Comparison of ENCODE assay signal across 11 mouse cellular contexts in genomic region chr16:19146290-19146983, GRCm38 (mm10).
DNase-seq lines count a peak whose midpoint lies in the region; ATAC-seq and TF ChIP-seq lines count a peak whose summit lies in the region.
"Had no signal": no experiment of that assay in that cellular context is flagged by ENCODE, and none has a peak within 500 bp of the region (broad histone marks: within the 10 kb centered on the region; RNA-seq: fewer than 3 reads in every experiment).

No protein-coding gene starts in this region.

- 0 out of 2 replicates have a peak, but pooled peaks have one; percentile 28 for TF ChIP-seq CTCF in lung, embryonic 14.5 days (IDR thresholded peaks at IDR 0.05; ENCODE audit: low read depth)
- TF ChIP-seq CTCF in bone marrow, adult 2 months (IDR thresholded peaks at IDR 0.05; ENCODE audit: control insufficient read depth, insufficient read depth, low read length), result no peak

- H3K4me2 ChIP-seq in lung, embryonic 14.5 days, result no peak overlapping the region
- H3K4me2 ChIP-seq: lung, embryonic 15.5 days had no signal

- H3K27me3 ChIP-seq in lung, embryonic 14.5 days (ENCODE audit: insufficient read depth, low read length), result no peaks in the 10 kb centered on the region
- no peaks in the 10 kb centered on the region for H3K27me3 ChIP-seq in embryonic facial prominence, embryonic 10.5 days (replicated peaks; ENCODE audit: low read depth, poor library complexity, severe bottlenecking)
- H3K27me3 ChIP-seq: lung, embryonic 15.5 days had no signal

- 64% methylated on average over 2 of the region's 2 CpGs for WGBS in lung, embryonic 14.5 days
- 51% methylated on average over 2 of the region's 2 CpGs for WGBS in bone marrow, adult 2 months
- 73% methylated on average over 2 of the region's 2 CpGs for WGBS in embryonic facial prominence, embryonic 10.5 days

- H3K4me1 ChIP-seq in lung, embryonic 14.5 days (ENCODE audit: insufficient read depth), result no peaks in the 10 kb centered on the region
- H3K4me1 ChIP-seq in bone marrow, adult 2 months (ENCODE audit: control insufficient read depth, insufficient read depth, low read length), result no peaks in the 10 kb centered on the region; the same call in 1 of the 2 replicates
- H3K4me1 ChIP-seq in embryonic facial prominence, embryonic 10.5 days, result no peaks in the 10 kb centered on the region
- H3K4me1 ChIP-seq: lung, embryonic 15.5 days had no signal

- H3K27ac ChIP-seq in lung, embryonic 14.5 days (ENCODE audit: low read depth), result no peak overlapping the region
- 0 out of 2 replicates have a peak overlapping the region, but pooled peaks have one; percentile 7 for H3K27ac ChIP-seq in bone marrow, adult 2 months (ENCODE audit: control insufficient read depth, insufficient read depth, low read depth, low read length, poor library complexity)
- no peak overlapping the region for H3K27ac ChIP-seq in embryonic facial prominence, embryonic 10.5 days (replicated peaks)
- H3K27ac ChIP-seq: lung, embryonic 15.5 days had no signal

- TF ChIP-seq POLR2A in bone marrow, adult 2 months (IDR thresholded peaks at IDR 0.05; ENCODE audit: borderline replicate concordance, control insufficient read depth, low read depth, low read length), result no peak

- no peaks in the 10 kb centered on the region for H3K36me3 ChIP-seq in lung, embryonic 14.5 days (ENCODE audit: insufficient read depth)
- H3K36me3 ChIP-seq in embryonic facial prominence, embryonic 10.5 days (replicated peaks), result no peaks in the 10 kb centered on the region
- H3K36me3 ChIP-seq: lung, embryonic 15.5 days had no signal

- peak; percentile 1 to 6 for DNase-seq in cerebellum, postnatal 10 days
- no peak for DNase-seq in cerebellum, adult 8-10 months
- DNase-seq in lung, embryonic 14.5 days, result no peak
- no peak for DNase-seq in lung, postnatal 4 days
- peak; percentile 78 to 85 for DNase-seq in spleen, postnatal 36 days (ENCODE audit: low spot score in 2 of 2)
- no peak for DNase-seq in embryonic facial prominence, embryonic 10.5 days (ENCODE audit: low spot score)
- DNase-seq in ovary, postnatal 10 days (ENCODE audit: low spot score), result no peak
- DNase-seq: gastrocnemius, postnatal 10 days; heart, postnatal 36 days had no signal

- ATAC-seq in lung, embryonic 14.5 days (ENCODE audit: insufficient read depth), result no peak

- H3K9me3 ChIP-seq in lung, embryonic 14.5 days (ENCODE audit: low read depth, low read length), result no peaks in the 10 kb centered on the region
- no peaks in the 10 kb centered on the region for H3K9me3 ChIP-seq in embryonic facial prominence, embryonic 10.5 days
- H3K9me3 ChIP-seq: lung, embryonic 15.5 days had no signal

- H3K4me3 ChIP-seq in lung, embryonic 14.5 days (ENCODE audit: low read depth, low read length), result no peak overlapping the region
- H3K4me3 ChIP-seq in bone marrow, adult 2 months (replicated peaks; ENCODE audit: control insufficient read depth, low read depth, low read length), result no peak overlapping the region
- no peak overlapping the region for H3K4me3 ChIP-seq in embryonic facial prominence, embryonic 10.5 days
- H3K4me3 ChIP-seq: lung, embryonic 15.5 days had no signal

- H3K9ac ChIP-seq in lung, embryonic 14.5 days, result no peak overlapping the region
- H3K9ac ChIP-seq: lung, embryonic 15.5 days had no signal

Comparison
In these comparisons a context has a peak if more than half of its experiments do, and no peak if none do; other contexts are left out.
1. DNase-seq: peak in cerebellum, postnatal 10 days (2 of 2) and spleen, postnatal 36 days (2 of 2); none in cerebellum, adult 8-10 months (single experiment), lung, embryonic 14.5 days (single experiment), lung, postnatal 4 days (0 of 2), embryonic facial prominence, embryonic 10.5 days (single experiment) and ovary, postnatal 10 days (single experiment).